Mouse (Mus musculus): ENCODE measurements around the gene Lrba.
A peak's percentile ranks its signal among the peaks of the same experiment; 100 is the strongest.

The Lrba gene

GRCm38 (mm10) chr3:86761095-86762035, 536.9 kb downstream of the Lrba start:
- DNase-seq, result peak; percentile 44

DNA sequence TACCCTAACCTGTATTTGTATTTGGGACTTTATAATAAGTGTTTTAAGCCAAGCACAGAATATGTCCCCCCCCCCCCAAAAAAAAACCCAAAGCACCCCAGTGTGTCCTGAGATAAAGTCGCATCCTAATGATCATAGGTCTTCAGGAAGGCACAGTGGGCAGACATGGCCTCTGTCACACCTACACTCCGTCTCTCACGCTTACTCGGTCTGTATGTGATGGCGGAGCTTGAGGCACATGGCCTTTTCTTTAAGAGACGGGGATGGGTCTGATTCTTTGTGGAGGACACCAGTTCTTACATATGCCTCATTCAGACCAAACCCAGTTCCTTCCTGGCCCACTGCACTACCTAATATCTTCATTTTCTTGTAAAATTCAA, 537.5 kb downstream of the Lrba start:
- no peak for DNase-seq

GRCm38 (mm10) chr3:86762456-86762855, 538.0 kb downstream of the Lrba start:
- no peak for DNase-seq

DNA sequence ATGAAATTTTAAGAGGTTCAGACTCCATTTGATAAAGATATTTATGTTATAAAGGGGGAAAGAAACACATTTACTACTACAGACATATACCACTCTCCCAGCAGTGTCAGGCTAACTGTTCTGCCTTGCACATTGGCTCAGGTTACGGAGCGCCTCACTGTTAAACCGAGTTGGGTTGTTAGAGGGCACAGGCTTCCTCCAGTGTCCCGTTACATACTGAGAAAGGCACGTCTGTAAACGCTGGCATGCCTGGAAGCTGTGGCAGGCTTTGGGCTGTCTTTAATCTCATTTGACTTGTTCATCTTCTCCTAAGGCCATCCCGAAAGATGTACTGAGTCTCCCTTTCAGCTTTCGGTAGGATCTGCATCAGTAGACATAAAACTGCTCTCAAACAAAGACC, 544.1 kb downstream of the Lrba start:
- no peak for DNase-seq

DNA sequence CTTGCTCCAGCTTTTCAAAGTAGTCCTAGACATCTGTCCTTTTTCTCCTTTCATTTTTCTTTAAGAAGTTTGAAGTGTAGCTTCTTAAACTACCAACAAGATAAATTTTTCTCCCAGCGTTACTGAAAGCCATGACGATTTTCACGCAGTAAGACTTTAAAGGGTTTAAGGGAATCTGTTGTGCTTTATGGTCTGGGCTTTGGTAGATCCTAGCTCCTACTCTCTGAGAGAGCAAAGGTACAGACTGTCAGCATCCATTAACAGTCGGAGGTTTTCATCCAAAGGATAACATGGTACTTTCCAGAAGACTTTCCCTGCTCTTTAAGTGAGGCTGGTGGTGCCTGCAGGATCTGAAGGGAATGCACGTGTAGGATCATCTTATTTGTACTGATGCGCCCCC, 544.5 kb downstream of the Lrba start:
- no peak for DNase-seq

DNA sequence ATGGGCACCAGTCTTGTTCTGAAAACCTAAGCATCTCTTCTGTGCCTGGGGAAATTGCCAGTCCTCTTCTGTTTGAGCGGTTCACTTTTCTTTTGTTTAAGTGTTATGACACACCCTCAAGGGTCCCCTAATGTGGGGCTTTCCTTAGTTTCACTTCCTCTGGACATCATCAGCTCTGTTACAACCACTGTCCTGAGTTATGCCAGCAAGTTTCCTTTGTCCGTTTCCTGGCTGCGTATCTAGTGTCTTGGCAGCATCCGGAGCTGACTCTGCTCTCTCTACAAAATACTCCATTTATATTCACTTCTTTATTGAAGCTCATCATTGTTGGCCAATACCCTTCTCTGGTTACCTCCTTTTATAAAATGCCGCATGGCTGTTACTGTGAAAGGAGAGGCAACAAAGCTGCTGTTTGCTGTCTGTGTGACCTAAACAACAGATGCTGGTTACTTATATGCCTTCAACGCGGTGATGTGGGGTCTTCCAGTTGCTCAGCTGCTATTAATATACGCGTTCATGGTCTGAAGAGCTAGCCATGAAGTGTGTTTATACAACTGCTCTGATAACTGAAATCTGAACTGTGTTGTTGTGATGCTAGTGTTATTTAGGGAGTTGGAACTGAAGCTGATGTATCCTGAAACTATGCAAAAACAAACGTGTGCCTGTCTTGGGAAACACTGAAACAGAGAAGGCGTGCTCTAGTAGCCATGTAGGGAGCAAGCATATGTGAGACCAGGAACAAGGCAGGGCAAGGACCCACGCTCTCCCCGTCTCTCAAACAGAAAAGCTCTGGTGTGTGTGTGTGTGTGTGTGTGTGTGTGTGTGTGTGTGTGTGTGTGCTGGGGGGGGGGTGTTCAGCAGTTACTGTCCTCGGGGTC, 550.3 kb downstream of the Lrba start:
- DNase-seq, result no peak

GRCm38 (mm10) chr3:86775444-86775828, 551.0 kb downstream of the Lrba start:
- no peak for DNase-seq

- DNase-seq, result no peak
These were observed 555.2 kb downstream of the Lrba start for GRCm38 (mm10) chr3:86779704-86780103.

DNA sequence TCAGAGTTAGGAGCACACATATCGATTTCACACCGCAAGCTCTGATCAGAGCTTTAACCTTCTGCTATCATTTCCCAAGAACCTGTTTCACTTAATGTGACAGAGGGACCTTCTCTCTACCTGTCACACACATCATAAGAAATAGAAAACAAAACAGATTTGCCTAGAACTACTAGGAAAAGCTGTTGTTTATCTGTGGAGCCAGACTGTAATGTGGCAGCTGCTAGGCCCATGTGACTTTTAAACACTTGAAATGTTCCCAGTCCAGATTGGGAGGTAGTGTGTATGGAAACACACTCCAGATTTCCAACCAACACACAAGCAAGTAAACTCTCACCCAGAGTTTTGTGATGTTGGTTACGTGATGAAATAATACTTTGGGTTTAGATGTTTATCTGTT, 559.6 kb downstream of the Lrba start:
- no peak for DNase-seq

DNA sequence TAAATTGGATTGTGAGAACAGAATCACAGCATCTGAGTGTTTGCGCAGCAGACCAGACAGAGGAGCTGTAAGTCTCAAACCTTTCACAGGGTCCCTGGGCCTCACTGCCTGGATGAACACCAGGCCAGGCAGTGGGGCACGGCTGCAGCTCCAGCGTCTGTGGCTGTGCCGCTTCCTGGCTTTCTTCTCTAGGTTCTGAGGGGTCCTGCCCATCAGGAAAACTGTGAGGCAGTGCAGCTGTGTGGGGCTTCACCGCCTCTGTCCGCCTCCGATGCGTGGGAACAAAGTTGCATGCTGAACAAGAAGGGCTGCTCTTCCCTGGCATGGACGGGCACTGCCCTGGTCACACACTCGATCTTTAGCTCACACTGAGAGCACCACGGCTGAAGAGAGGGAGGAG, 560.5 kb downstream of the Lrba start:
- DNase-seq, result no peak

GRCm38 (mm10) chr3:86786280-86786679, 561.8 kb downstream of the Lrba start:
- no peak for DNase-seq

- peak; percentile 28 for DNase-seq
These were observed 562.4 kb downstream of the Lrba start for GRCm38 (mm10) chr3:86786845-86787351.

DNA sequence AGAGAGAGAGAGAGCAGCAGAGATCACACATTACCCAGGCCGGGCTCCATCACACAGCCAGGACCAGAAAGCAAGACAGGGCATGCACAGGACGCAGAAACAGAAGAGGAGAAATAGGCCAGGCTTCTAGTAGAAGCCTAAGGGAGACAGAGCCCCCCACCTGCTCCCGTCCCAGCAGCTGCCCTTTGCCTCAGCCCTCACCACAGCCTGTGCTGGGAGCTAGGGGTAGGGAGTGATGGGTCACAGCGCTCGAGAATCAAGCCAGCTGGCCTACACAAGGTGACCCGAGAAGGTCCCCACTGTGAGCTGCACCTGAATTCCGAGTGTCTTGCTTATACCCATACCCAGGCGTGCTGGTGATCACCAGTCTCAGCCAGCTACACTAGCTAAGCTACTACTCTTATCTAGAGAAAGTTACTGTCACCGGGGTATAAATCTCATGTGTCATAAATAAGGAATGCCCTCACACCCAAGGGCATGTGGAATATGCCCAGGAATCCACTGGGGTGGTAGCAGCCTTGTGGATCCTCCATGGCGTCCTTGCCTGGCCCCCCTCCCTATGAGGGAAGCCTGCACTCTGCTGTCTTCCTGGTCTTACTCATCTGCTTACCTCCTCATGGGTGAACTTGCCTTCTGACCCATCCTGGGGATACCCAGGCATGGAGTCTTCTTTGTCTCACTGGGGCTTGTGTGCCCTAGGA, 563.1 kb downstream of the Lrba start:
- no peak for DNase-seq

DNA sequence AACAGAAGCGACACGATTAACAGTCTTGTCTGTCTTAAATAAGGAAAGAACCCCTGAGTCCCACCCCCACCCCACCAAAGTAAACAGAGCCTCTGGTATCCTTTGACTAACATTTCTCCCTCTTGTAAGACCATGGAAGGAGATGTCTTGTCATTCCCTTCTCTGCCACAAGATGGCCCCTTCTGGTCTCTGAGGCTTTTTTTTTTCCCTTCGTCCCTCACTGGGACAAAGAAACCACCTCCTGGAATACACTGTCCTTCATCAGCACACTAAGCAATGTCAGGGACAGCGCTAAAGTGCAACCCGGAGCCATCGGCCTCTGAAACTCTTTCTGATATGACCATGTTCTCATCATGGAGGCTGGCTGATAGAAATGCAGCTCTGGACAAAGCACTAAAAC, 564.2 kb downstream of the Lrba start:
- peak; percentile 36 for DNase-seq

DNA sequence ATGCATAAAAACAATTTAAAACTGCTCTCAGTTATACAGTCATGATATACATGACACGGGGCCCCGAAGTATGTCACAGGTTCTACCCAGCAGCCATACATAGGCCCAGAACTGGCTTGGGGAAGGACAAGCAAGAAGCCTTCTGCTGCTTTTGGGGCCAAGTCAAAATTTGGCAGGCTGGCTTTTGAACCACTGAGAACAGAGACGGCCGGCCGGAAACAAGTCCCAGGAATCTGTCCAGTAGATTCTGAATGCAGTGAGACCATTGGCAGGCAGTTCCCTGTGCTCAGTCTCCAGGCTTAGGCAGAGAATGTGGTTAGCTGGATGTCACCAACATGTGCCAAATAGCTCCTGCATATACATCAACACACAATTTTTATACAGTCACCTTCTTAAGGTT, 565.3 kb downstream of the Lrba start:
- DNase-seq, result no peak

DNA sequence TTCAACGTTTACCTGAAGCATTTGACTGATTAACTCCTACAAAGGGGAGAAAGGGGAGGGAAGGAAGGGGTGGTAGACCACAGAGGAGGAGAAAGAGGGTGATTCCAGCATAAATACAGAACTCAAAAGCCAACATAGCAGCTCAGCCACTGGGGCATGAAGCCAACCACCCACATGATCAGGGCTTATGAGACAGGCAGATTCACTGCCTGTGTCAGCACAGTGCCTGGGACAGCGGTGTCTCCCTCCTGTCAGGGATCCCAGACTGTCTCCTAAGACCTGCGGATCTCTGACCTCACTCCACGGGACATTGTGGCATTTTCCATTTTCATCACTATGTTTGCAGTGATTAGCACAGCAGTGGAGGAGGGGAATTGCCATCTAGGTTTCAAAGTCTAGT, 568.8 kb downstream of the Lrba start:
- peak; percentile 41 for DNase-seq

GRCm38 (mm10) chr3:86793720-86794191, 569.3 kb downstream of the Lrba start:
- peak; percentile 75 for DNase-seq

GRCm38 (mm10) chr3:86796716-86797115, 572.2 kb downstream of the Lrba start:
- DNase-seq, result no peak

DNA sequence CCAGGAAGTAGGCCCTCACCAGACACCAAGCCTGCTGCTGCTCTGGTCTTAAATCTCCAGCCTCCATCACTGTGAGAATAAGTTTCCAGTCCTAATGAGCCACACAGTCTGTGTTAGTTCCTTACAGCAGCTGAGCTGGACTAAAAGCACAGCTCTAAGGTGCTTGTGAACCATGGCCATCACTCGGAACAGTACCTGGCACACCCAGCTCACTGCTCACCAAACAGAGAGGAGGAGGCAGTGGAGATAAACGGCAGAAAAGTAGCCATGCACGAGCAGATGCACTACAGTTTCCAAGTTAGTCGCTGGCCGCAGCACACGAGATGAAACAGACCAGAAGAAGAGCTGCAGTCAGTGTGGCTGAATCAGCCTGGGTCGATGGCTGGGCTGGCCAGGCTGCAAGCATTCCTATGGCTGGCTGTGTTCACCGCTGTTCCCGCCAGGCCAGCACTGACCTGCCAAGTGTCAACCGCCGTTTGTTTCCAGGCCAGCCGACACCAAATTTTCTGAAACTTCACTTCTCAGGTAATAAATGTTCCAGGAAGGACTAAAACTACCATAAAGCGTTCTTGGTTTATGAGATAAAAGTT, 573.5 kb downstream of the Lrba start:
- no peak for DNase-seq

DNA sequence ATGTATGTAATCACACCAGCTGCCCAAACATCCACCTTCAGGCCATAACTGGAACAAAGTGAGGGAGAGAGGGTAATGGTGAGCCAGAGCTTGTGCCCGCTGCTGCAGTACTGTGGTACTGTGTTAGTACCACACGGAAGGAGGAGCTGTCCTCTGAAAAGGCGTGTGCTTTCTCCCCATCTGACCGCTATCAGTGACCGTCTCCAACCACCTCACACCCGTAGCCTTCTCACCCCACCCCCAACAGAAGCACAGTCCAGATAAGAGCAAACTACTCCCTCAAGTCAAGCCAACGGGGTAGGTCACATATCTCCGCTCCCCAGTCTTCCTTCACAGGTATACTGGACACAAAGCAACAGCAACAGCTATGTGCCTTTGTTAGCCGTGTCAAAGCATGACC, 574.6 kb downstream of the Lrba start:
- DNase-seq, result no peak

- no peak for DNase-seq
These were observed 576.4 kb downstream of the Lrba start for GRCm38 (mm10) chr3:86800841-86801240.

DNA sequence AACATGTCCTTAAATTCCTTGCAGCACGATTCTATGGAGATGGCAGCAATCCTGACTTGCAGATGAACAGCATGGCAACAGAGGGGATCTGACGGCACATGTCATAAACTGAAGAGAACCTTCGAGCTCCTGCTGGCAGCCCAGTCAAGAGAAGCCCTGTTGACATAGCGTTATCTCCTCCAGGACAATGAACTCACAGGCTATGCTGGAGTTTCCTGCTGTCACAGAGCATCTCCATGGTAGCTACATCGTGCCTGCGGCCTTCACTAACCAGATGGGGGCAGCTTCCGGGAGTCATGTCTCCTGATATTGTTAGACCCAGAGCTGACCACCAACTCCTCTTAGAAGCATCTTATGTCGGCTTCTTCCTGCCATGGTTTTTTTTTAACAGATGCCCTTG, 578.3 kb downstream of the Lrba start:
- DNase-seq, result no peak

- DNase-seq, result no peak
These were observed 579.8 kb downstream of the Lrba start for GRCm38 (mm10) chr3:86804265-86804664.

Measured in kidney, adult 11 months (tissue).